Mouse (Mus musculus): ENCODE data around the gene Kpna2. TPM values are rescaled to one million over a fixed set of nuclear protein-coding genes. Genes with fewer than 3 reads are reported as not detected.
A peak's percentile ranks its signal among the peaks of the same experiment; 100 is the strongest.

Kpna2 gene
- polyA plus RNA-seq, 1 experiment from 2014 or later: 280 TPM

DNA sequence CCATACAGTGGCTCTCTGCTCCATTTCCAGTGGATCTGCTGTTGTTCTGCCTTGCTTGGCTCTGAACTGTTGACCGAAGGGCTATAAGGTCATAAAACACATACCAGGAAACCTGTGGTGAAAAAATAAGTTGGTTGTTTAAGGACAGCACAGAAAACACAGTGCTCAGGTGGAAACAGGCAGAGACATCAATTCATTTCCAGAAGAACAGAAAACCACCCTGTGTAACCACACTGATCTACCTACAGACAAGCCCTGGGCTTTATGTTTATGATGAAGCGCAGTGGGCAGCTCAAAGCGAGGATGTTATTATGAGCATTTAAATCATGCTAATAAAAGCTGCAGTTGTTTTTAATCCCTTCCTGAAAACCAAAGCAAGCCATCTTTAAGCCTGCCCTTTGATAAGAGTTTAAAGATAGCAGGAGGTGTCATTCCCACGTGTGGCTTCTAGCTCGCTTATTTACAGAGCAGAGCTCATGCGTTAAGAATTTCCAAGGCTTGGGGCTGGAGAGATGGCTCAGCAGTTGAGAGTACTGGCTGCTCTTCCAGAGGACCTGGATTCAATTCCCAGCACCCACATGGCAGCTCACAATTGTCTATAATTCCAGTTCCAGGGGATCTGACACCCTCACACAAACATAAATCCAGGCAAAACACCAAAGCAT is 40.8 kb downstream of the Kpna2 start:
- WGBS: 83% methylated on average over 6 of the region's 6 CpGs
- no peak overlapping the region for H3K27ac ChIP-seq (replicated peaks)
- H3K4me3 ChIP-seq (replicated peaks): no peak overlapping the region

GRCm38 (mm10) chr11:106957271-106957980 is 41.9 kb downstream of the Kpna2 start:
- WGBS: 50% methylated on average over 12 of the region's 12 CpGs
- no peak overlapping the region for H3K9ac ChIP-seq
- 0 out of 2 replicates have a peak overlapping the region, but pooled peaks have one; percentile 24 for H3K27ac ChIP-seq (replicated peaks)
- no peaks in the 10 kb centered on the region for H3K27me3 ChIP-seq
- no peak overlapping the region for H3K4me2 ChIP-seq (replicated peaks)
- peaks cover 12% of the 10 kb centered on the region; the same call in 1 of the 2 replicates for H3K4me1 ChIP-seq
- ATAC-seq (ENCODE audit: insufficient number of reproducible peaks, low FRiP score, low TSS enrichment, low read depth): no peak
- H3K9me3 ChIP-seq (replicated peaks): no peaks in the 10 kb centered on the region
- H3K36me3 ChIP-seq: no peaks in the 10 kb centered on the region
- no peak overlapping the region for H3K4me3 ChIP-seq (replicated peaks)

More for the DNA sequence above, 40.8 kb downstream of the Kpna2 start:
- Histone ChIP-seq H3K4me1 (peaks cover 12% of the 10 kb centered on the region; the same call in 1 of the 2 replicates), H3K9ac (no peak overlapping the region), H3K36me3 (no peaks in the 10 kb centered on the region), H3K4me2 (replicated peaks) (no peak overlapping the region), H3K9me3 (replicated peaks) (no peaks in the 10 kb centered on the region), H3K27me3 (no peaks in the 10 kb centered on the region)
- no peak for ATAC-seq (ENCODE audit: insufficient number of reproducible peaks, low FRiP score, low TSS enrichment, low read depth)

DNA sequence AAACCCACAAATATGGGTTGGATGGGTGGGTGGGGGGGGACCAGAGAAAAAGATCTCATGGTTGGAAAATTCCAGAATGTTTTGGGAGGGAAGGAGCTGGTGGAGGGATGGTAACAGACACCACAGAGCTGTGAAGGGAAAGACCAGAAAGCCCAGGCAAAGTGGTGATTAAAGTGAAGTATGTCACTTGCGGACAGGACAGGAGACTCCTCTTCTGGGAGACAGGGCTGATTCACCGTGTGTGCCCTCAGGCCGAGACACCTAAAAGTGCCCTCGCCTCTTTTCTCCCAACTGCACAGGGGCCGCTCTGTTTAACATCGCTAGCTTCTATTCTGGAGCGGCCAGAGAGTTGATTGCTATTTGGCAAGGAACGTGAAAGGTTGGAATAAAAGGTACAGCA is 44.8 kb downstream of the Kpna2 start:
- Histone ChIP-seq H3K27me3 (no peaks in the 10 kb centered on the region), H3K4me1 (peaks cover 7% of the 10 kb centered on the region; the same call in 1 of the 2 replicates), H3K4me2 (replicated peaks) (no peak overlapping the region), H3K9me3 (replicated peaks) (no peaks in the 10 kb centered on the region), H3K27ac (replicated peaks) (no peak overlapping the region), H3K9ac (no peak overlapping the region), H3K4me3 (replicated peaks) (no peak overlapping the region), H3K36me3 (no peaks in the 10 kb centered on the region)
- WGBS: 44% methylated on average over 8 of the region's 8 CpGs
- ATAC-seq (ENCODE audit: insufficient number of reproducible peaks, low FRiP score, low TSS enrichment, low read depth): no peak; the same call in 1 of the 2 replicates

GRCm38 (mm10) chr11:106954116-106954515 is 45.2 kb downstream of the Kpna2 start:
- Histone ChIP-seq H3K4me2 (replicated peaks) (no peak overlapping the region), H3K27me3 (no peaks in the 10 kb centered on the region), H3K9ac (no peak overlapping the region), H3K36me3 (no peaks in the 10 kb centered on the region), H3K9me3 (replicated peaks) (no peaks in the 10 kb centered on the region), H3K27ac (replicated peaks) (no peak overlapping the region), H3K4me1 (peaks cover 7% of the 10 kb centered on the region; the same call in 1 of the 2 replicates), H3K4me3 (replicated peaks) (no peak overlapping the region)
- 49% methylated on average over 9 of the region's 9 CpGs for WGBS
- no peak for ATAC-seq (ENCODE audit: insufficient number of reproducible peaks, low FRiP score, low TSS enrichment, low read depth)

Other genes with a start within 250 kb of the Kpna2 start
- gene Pecam1, start 248.9 kb downstream of the Kpna2 start, polyA plus RNA-seq (2015; fragmentation: Nextera tagmentation; extraction: Ambion mirVana): 43.6 and 43.7 TPM in 2 replicates
- gene Milr1, start 248.3 kb downstream of the Kpna2 start, polyA plus RNA-seq (2015; fragmentation: Nextera tagmentation; extraction: Ambion mirVana): 2.6 and 3.0 TPM in 2 replicates
- 12.7 and 13.8 TPM in 2 replicates for gene Polg2, start 220.0 kb downstream of the Kpna2 start, polyA plus RNA-seq (2015; fragmentation: Nextera tagmentation; extraction: Ambion mirVana)
- gene Ddx5, start 210.4 kb downstream of the Kpna2 start, polyA plus RNA-seq (2015; fragmentation: Nextera tagmentation; extraction: Ambion mirVana): 297 and 314 TPM in 2 replicates
- gene Cep95, start 210.3 kb downstream of the Kpna2 start, polyA plus RNA-seq (2015; fragmentation: Nextera tagmentation; extraction: Ambion mirVana): 23.1 and 23.6 TPM in 2 replicates
- 13.1 and 13.2 TPM in 2 replicates for gene Smurf2, start 78.8 kb downstream of the Kpna2 start, polyA plus RNA-seq (2015; fragmentation: Nextera tagmentation; extraction: Ambion mirVana)
- gene 1810010H24Rik, start 26.1 kb upstream of the Kpna2 start, polyA plus RNA-seq (2015; fragmentation: Nextera tagmentation; extraction: Ambion mirVana): 4.7 and 5.0 TPM in 2 replicates
- gene Bptf, start 132.6 kb upstream of the Kpna2 start, polyA plus RNA-seq (2015; fragmentation: Nextera tagmentation; extraction: Ambion mirVana): 29.5 and 34.0 TPM in 2 replicates
- gene Nol11, start 189.8 kb upstream of the Kpna2 start, polyA plus RNA-seq (2015; fragmentation: Nextera tagmentation; extraction: Ambion mirVana): 42.9 and 43.5 TPM in 2 replicates

Data from embryonic facial prominence, embryonic 15.5 days (tissue).